Mouse (Mus musculus) cortical plate, adult 2 months (tissue): ENCODE data around the gene Lztfl1. TPM values are rescaled to one million over a fixed set of nuclear protein-coding genes. Genes with fewer than 3 reads are reported as not detected.
"Not testable (repeated sequence)": the region's sequence is repeated elsewhere in the genome, so short reads cannot be mapped to it uniquely, and the experiment has no call there.

Source experiments
- H3K27ac ChIP-seq: fragments of 200-500 bp; 2 replicates; pipeline ENCODE4 v1.5.1; 2012; ENCODE audit warnings: low read length, control low read depth, inconsistent platforms; ENCODE audit not compliant: insufficient read depth
- H3K4me1 ChIP-seq: fragments of 200-500 bp; 2 replicates; pipeline ENCODE4 v1.6.1; 2011; ENCODE audit warnings: low read length; ENCODE audit not compliant: control insufficient read depth, insufficient read depth
- H3K4me3 ChIP-seq: fragments of 200-500 bp; 2 replicates; pipeline ENCODE4 v1.5.1; 2011; ENCODE audit warnings: mild to moderate bottlenecking, low read length, control low read depth; ENCODE audit not compliant: insufficient read depth
- CTCF ChIP-seq: fragments of 200-500 bp; IDR thresholded peaks from 2 replicates; pipeline ENCODE4 v1.5.1; 2011; ENCODE audit warnings: mild to moderate bottlenecking, control low read depth, low read length; ENCODE audit not compliant: insufficient read depth; ENCODE audit errors: extremely low read depth
- POLR2A ChIP-seq: fragments of 200-500 bp; IDR thresholded peaks from 2 replicates; pipeline ENCODE4 v1.6.1; 2011; ENCODE audit warnings: mild to moderate bottlenecking, low read length, control low read depth; ENCODE audit not compliant: insufficient read depth; ENCODE audit errors: extremely low read depth
- polyA plus RNA-seq: library from polyadenylated mRNA; depleted of rRNA; stranded (reverse); fragments of >200 nt; gene quantifications from 2 replicates; pipeline ENCODE4 v1.2.3, GENCODE M21; 2012

The Lztfl1 gene
- polyA plus RNA-seq, 1 experiment, result 29.0 TPM

DNA sequence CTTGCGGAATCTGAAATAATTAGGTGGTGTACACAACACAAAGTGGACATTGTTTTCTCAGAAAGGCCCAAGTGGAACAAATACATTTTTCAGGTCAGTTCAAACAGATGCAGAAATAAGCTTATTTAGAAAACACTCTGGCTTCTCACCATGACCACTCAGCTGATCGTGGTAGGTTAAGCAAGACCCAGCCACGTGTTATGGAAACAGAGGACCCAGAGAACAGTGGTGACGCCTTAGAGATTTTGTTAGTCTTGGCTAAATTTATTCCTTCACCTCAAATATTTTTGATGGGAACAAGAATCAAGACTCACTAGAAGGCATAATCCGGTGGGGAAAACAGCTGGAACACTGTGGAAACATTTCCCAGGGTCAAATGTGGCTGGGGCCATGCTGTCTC lies 31.3 kb downstream of the Lztfl1 start:
- no peak for TF ChIP-seq POLR2A
- no peak for TF ChIP-seq CTCF

DNA sequence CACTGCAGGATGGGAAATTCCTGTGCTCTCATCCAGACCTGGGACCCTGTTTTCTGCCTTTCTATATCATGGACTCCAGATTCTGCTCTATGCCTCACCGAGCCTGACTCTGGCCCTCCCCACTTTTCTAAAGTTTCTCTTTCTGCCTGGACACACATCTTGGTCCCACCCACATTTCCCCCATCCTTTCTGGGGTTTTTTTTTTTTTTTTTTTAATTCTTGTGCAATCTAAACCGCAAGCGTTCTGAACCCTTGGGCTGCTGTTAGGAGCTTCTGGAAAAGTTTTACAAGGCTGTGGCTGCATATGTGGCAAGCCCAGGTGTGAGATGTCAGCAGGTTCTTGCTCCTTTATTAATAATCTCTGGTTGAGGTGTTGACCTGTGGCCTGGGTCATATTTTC lies 33.8 kb downstream of the Lztfl1 start:
- TF ChIP-seq CTCF (no peak), POLR2A (no peak)
- no peaks in the 10 kb centered on the region for H3K4me1 ChIP-seq
- no peak overlapping the region for H3K4me3 ChIP-seq
- peak overlapping the region; percentile 29; the same call in 1 of the 2 replicates for H3K27ac ChIP-seq

More for the DNA sequence above, 31.3 kb downstream of the Lztfl1 start:
- no peak overlapping the region for H3K27ac ChIP-seq
- H3K4me3 ChIP-seq, result no peak overlapping the region
- H3K4me1 ChIP-seq, result no peaks in the 10 kb centered on the region

DNA sequence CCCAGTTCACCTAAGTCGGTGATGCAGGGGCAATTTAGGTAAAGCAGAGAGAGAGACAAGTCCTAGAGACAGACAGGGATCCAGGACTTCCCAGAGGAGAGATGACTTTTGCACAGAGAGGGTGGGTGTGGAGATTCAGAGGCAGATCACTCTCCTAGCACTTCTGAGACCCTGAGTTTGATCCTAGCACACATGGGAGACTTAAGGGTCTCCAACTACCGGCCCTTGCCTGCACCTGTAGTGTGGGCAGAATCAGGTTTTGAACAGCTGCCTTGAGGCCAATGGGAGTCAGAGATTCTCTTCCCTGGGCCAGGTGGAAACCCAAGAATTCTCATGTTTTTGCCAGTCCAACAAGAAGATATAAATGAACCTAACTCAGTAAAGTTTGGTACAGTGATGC lies 38.3 kb downstream of the Lztfl1 start:
- H3K4me1 ChIP-seq, result no peaks in the 10 kb centered on the region
- no peak overlapping the region for H3K27ac ChIP-seq
- TF ChIP-seq POLR2A (no peak), CTCF (no peak)
- H3K4me3 ChIP-seq, result peak overlapping the region; percentile 23; the same call in 1 of the 2 replicates

DNA sequence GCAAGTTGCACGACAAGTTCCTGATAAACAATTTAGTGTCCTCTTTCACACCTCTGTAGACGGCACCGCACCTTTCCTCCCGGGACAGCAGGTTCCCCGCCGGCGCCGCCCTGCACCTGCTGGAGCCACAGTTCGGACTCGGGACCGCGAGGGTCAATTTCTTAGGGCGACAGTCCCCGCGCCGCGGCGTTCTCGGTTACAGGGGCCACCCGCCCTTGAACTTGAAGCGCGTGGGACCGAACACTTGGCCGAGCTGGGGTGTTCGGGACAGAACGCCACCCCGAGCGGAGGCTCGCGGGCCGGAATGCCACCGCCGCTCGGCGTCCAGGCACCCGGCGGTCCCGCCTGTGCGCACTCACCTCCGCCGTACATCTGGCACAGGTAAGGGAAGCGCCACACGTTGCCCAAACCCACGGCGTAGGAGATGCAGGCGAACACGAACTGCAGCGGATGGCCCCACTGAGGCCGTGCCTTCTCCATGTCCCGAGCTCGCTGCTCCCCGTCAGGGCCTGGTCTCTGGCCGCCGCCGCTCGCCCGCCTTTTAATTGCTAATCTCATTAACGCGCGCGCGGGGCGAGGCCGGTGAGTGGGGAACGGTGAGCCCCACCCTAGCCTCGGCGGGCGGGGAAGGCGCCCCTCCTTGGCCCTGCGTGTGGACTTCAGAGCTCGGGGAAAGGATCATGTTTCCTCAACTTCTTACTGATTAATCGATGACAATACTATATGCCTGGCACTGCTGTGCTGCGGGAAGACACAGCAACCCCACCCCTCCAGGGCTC lies 39.0 kb downstream of the Lztfl1 start, which contains the start of the genes Ccr9 and Slc6a20a:
Gene Ccr9, plus strand, starts transcription at position 113 of the 779 bp plus-strand sequence.
Gene Slc6a20a, minus strand, starts transcription at position 559 of the 779 bp plus-strand sequence.
- Histone ChIP-seq H3K27ac (peak within 1 kb of the TSS; percentile 37; the same call in 1 of the 2 replicates), H3K4me1 (no peaks in the 10 kb centered on the region), H3K4me3 (peak within 1 kb of the TSS; percentile 23)
- TF ChIP-seq CTCF (no peak), POLR2A (no peak)

DNA sequence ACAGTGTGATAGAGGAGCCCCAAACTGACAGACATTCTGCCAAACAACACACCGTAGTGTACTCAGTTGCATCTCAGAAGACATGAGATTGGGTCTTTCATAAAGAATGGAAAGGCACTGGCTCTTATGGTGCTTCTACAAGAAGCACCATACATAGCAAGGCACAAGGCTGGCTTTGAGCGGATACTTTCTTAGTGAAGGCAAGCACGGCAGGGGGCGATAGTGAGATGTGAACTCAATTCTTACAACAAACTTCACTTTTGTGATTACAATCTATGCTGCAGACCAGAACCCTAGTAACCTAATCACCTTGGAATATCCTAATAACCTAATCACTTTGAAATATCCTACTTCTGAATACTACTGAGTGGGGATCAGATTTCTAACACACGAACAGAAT lies 51.9 kb downstream of the Lztfl1 start:
- no peak overlapping the region for H3K4me3 ChIP-seq
- no peaks in the 10 kb centered on the region for H3K4me1 ChIP-seq
- TF ChIP-seq CTCF, result peak; percentile 37
- TF ChIP-seq POLR2A, result no peak
- H3K27ac ChIP-seq, result no peak overlapping the region

DNA sequence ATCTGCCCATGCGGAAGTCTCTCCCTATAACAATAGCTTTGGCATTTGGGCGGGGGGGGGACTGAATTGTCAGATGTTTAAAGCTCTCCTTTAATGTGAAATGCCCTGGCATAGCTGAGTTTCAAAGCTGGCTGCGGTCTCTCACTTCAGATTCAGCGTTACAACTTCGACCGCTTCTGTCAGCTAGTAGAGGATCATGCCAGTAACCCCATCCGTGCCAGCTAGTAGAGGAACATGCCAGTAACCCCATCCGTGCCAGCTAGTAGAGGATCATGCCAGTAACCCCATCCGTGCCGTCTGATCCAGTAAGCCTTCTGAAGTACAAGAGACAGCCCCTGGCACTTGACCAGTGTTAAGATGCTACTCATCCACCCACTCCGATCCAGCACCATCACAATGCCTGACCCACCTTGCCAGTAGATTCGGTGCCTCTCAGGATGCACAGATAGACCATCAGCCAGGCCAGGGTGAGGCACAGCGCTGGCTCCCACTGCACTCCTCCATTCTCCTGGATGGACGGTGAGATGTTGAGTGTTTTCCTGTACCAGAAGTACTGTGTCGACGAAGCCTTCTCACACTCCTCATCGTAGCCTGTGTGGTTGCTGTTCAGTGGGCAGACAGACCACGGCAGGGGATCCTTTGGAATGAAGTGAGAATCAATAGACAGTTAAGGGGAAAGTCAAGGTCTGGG lies 57.4 kb downstream of the Lztfl1 start:
- H3K4me1 ChIP-seq, H3K4me3 ChIP-seq, H3K27ac ChIP-seq: not testable (repeated sequence)

DNA sequence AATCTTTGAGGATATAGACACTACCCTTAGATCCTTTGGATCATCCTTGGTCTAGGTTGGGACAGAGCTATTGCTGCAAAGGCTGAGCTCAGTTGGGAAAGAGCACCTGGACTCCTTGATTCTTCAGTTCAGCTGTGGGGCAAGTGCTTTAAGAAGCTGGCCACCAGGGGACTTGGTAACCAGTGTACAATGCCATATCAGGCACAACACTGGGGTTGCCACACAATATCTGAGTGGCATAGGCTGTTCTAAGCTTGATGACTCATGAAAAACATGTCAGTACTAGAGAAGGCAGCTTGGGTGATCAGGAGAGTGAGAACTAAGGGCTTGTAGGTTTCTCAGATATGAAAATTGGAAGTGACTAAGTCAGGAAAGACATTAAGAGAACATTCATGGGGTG lies 58.5 kb downstream of the Lztfl1 start:
- no peak overlapping the region for H3K4me3 ChIP-seq
- TF ChIP-seq POLR2A (no peak), CTCF (no peak)
- no peak overlapping the region for H3K27ac ChIP-seq
- no peaks in the 10 kb centered on the region for H3K4me1 ChIP-seq

DNA sequence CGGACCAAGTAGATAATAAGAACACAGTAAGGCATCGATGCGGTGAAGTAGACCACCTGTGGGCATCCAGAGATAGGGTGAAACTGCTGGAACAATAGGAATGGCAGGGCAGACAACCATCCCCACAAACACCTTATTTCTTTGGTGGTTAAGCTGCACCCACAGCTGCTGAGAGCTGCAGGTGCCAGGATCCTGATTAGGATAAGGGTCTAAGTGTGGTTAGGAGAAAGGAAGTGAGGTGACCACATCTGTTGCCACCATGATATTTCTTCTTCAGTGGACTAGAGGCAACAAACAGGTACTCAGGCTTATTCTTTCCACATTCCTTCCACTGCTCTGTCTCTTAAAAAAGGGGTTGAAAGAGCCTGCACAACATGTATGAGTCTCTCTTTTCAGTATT lies 60.0 kb downstream of the Lztfl1 start:
- TF ChIP-seq CTCF (no peak), POLR2A (no peak)
- H3K27ac ChIP-seq, result no peak overlapping the region
- H3K4me3 ChIP-seq, result no peak overlapping the region
- H3K4me1 ChIP-seq, result no peaks in the 10 kb centered on the region

DNA sequence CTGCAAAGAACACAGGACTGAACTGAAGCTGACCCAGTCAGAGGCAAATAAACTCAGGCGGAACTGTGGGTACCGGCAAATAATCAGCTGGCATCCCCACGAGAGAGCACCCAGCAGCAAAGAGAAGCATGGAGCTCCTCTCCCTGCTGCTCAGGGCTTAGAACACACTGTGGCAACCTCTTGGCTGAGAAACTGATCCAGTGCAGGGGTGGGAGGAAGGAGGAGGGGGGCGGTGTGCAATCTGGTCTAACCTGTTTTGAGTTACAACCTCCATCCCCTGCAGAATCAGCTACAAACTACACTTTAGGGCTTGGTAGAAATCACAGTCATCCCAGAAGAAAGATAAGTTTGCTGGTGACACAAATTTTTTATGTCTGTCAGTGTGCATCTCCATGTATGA lies 66.1 kb downstream of the Lztfl1 start:
- H3K4me3 ChIP-seq, result no peak overlapping the region
- H3K4me1 ChIP-seq, result no peaks in the 10 kb centered on the region
- H3K27ac ChIP-seq, result no peak overlapping the region
- TF ChIP-seq POLR2A (no peak), CTCF (no peak)
